ENCODE assay signal across 10 mouse cellular contexts in the genomic region with DNA sequence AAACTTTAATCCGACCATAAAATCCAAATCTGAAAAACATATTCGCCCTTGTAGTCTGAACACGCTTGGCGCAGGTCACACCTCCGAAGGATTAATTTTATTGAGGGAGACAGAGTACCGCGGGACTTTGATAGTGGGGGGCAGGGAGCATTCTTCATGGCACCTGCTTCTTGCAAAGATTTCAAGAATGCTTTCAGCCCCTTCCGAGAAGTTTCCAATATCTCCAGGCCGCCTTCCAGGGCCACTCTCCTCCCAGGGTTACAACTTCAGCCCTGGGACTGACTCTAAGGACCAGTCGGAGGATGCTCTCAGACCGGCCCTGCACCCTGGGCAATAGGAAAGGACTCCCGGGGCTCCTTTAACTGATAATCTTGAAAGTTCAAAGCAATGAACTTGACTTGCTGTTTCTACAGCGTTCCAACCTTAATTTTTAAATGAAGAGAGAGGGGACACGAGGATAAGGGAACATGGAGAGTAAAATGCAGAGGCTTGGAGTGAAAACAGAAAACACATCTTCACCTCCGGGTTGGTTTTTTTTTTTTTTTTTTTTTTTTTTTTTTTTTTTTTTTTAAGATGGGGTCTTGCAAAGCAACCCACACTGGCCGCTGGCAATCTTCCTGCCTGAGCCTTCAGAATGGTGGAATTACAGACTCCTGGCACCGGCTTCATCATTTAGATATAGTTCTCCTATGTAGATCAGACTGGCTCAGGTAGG. TPM values are rescaled to one million over a fixed set of nuclear protein-coding genes. Genes with fewer than 3 reads are reported as not detected.
A peak's percentile ranks its signal among the peaks of the same experiment; 100 is the strongest.
DNase-seq lines count a peak whose midpoint lies in the region; ATAC-seq and TF ChIP-seq lines count a peak whose summit lies in the region.
"Had no signal": no experiment of that assay in that cellular context is flagged by ENCODE, and none has a peak within 500 bp of the region (broad histone marks: within the 10 kb centered on the region; RNA-seq: fewer than 3 reads in every experiment).

No protein-coding gene starts in this region.

- no peaks in the 10 kb centered on the region for H3K9me3 ChIP-seq in heart, embryonic 14.5 days (ENCODE audit: control insufficient read depth, low read length)
- no peaks in the 10 kb centered on the region for H3K9me3 ChIP-seq in G1E (replicated peaks)
- no peaks in the 10 kb centered on the region for H3K9me3 ChIP-seq in hindbrain, embryonic 10.5 days
- H3K9me3 ChIP-seq in midbrain, embryonic 11.5 days (ENCODE audit: control insufficient read depth, low read length) = no peaks in the 10 kb centered on the region

- DNase-seq in heart, postnatal 10 days = no peak
- no peak for DNase-seq in G1E (ENCODE audit: low spot score)
- peak; percentile 18 for DNase-seq in hindbrain, embryonic 10.5 days (ENCODE audit: low spot score)
- DNase-seq in midbrain, embryonic 11.5 days (ENCODE audit: low spot score, missing footprints) = peak; percentile 85
- DNase-seq in right cerebral cortex, postnatal 10 days (ENCODE audit: low spot score in 2 of 2) = no peak
- DNase-seq in ovary, postnatal 10 days (ENCODE audit: low spot score) = no peak
- DNase-seq in spleen, adult 18-20 months = no peak
- DNase-seq: cerebellum, postnatal 25 days had no signal

- peak overlapping the region; percentile 45 to 49 for H3K4me3 ChIP-seq in heart, embryonic 14.5 days (ENCODE audit: control insufficient read depth in 1 of 2, insufficient read depth in 1 of 2, low read depth in 1 of 2, low read length in 2 of 2)
- peak overlapping the region; percentile 70 for H3K4me3 ChIP-seq in G1E (ENCODE audit: low read depth, low read length)
- H3K4me3 ChIP-seq in hindbrain, embryonic 10.5 days = peak overlapping the region; percentile 49
- H3K4me3 ChIP-seq in midbrain, embryonic 11.5 days (ENCODE audit: low read depth, low read length) = peak overlapping the region; percentile 35

- TF ChIP-seq CTCF in G1E (IDR thresholded peaks at IDR 0.05; ENCODE audit: low read depth, low read length) = no peak

- H3K27ac ChIP-seq in heart, embryonic 14.5 days (replicated peaks in 1 of 2; ENCODE audit: control insufficient read depth in 1 of 2, insufficient read depth in 1 of 2, low read depth in 2 of 2, low read length in 2 of 2) = no peak overlapping the region
- no peak overlapping the region for H3K27ac ChIP-seq in hindbrain, embryonic 10.5 days
- no peak overlapping the region for H3K27ac ChIP-seq in midbrain, embryonic 11.5 days (ENCODE audit: low read depth, low read length)

- H3K4me1 ChIP-seq in heart, embryonic 14.5 days (ENCODE audit: control insufficient read depth in 2 of 2, insufficient read depth in 2 of 2, low read length in 2 of 2) = peaks cover 0 to 4% of the 10 kb centered on the region in 2 experiments; a peak in 2 of 4 replicates
- peaks cover 12% of the 10 kb centered on the region for H3K4me1 ChIP-seq in G1E (ENCODE audit: insufficient read depth, low read depth, low read length)
- H3K4me1 ChIP-seq in hindbrain, embryonic 10.5 days (replicated peaks) = peaks cover 10% of the 10 kb centered on the region
- H3K4me1 ChIP-seq in midbrain, embryonic 11.5 days (ENCODE audit: control insufficient read depth, insufficient read depth, low read length) = peaks cover 7% of the 10 kb centered on the region; the same call in 1 of the 2 replicates

- no peaks in the 10 kb centered on the region for H3K36me3 ChIP-seq in heart, embryonic 14.5 days (ENCODE audit: control insufficient read depth, insufficient read depth, low read length)
- H3K36me3 ChIP-seq in G1E (replicated peaks) = no peaks in the 10 kb centered on the region
- H3K36me3 ChIP-seq in hindbrain, embryonic 10.5 days = no peaks in the 10 kb centered on the region
- H3K36me3 ChIP-seq in midbrain, embryonic 11.5 days (ENCODE audit: control insufficient read depth, insufficient read depth, low read length) = no peaks in the 10 kb centered on the region

- no peak for ATAC-seq in heart, embryonic 14.5 days (ENCODE audit: insufficient number of reproducible peaks, insufficient read depth, low FRiP score, low read depth)
- no peak for ATAC-seq in G1E (ENCODE audit: extremely low read depth, insufficient number of reproducible peaks, low FRiP score, poor library complexity, severe bottlenecking)
- ATAC-seq in midbrain, embryonic 11.5 days (ENCODE audit: low FRiP score) = no peak

- 3% methylated on average over 17 of the region's 17 CpGs for WGBS in heart, embryonic 14.5 days
- WGBS in hindbrain, embryonic 10.5 days = 3% methylated on average over 17 of the region's 17 CpGs
- WGBS in midbrain, embryonic 11.5 days = 2% methylated on average over 17 of the region's 17 CpGs

- peak overlapping the region; percentile 32 for H3K9ac ChIP-seq in heart, embryonic 14.5 days (ENCODE audit: low read length)
- H3K9ac ChIP-seq in midbrain, embryonic 11.5 days (ENCODE audit: low read length) = no peak overlapping the region

- H3K4me2 ChIP-seq in heart, embryonic 14.5 days (ENCODE audit: low read length) = peak overlapping the region; percentile 71
- H3K4me2 ChIP-seq in midbrain, embryonic 11.5 days = peak overlapping the region; percentile 51

- intact Hi-C loops in heart, postnatal 10 days (cut with DNase I) = no loop called here

- H3K27me3 ChIP-seq in heart, embryonic 14.5 days (ENCODE audit: control insufficient read depth, insufficient read depth, low read length) = peaks cover 78% of the 10 kb centered on the region
- peaks cover 56% of the 10 kb centered on the region for H3K27me3 ChIP-seq in G1E (ENCODE audit: insufficient read depth, low read length)
- peaks cover 85% of the 10 kb centered on the region for H3K27me3 ChIP-seq in hindbrain, embryonic 10.5 days (ENCODE audit: insufficient read depth, poor library complexity, severe bottlenecking)
- H3K27me3 ChIP-seq in midbrain, embryonic 11.5 days (ENCODE audit: control insufficient read depth, insufficient read depth, low read length) = peaks cover 71% of the 10 kb centered on the region

RNA-seq across cellular contexts. Expression of gene Mnx1, which starts 9.8 kb away (rescaled TPM):
- polyA plus RNA-seq in heart, embryonic 14.5 days (2014; fragmentation: Nextera tagmentation; extraction: Ambion mirVana) = not detected in 2 replicates
- not detected for total RNA-seq in heart, postnatal 10 days (2021)
- total RNA-seq in G1E (2014; fragmentation: Nextera tagmentation) (not detected in 2 replicates), G1E (2017) (0.06 TPM in 1 of 2 replicates, not detected in the other)
- not detected in 2 replicates for polyA plus RNA-seq in G1E (2012)
- 0.06 and 0.16 TPM in 2 replicates for polyA plus RNA-seq in hindbrain, embryonic 10.5 days (2016; fragmentation: Nextera tagmentation; extraction: Ambion mirVana)
- polyA plus RNA-seq in midbrain, embryonic 11.5 days (2014; fragmentation: Nextera tagmentation; extraction: Ambion mirVana) = not detected in 2 replicates
- total RNA-seq: left cerebral cortex, postnatal 10 days had no signal

RNA-seq across cellular contexts. Expression of gene Nom1, which starts 34.0 kb away (rescaled TPM):
- polyA plus RNA-seq in heart, embryonic 14.5 days (2014; fragmentation: Nextera tagmentation; extraction: Ambion mirVana) = 11.4 and 13.1 TPM in 2 replicates
- 10 to 100 TPM; 14.2 to 15.4 TPM for total RNA-seq in heart, postnatal 10 days (2021)
- total RNA-seq in G1E (2014; fragmentation: Nextera tagmentation) (26.2 and 26.6 TPM in 2 replicates), G1E (2017) (22.0 and 26.3 TPM in 2 replicates)
- polyA plus RNA-seq in G1E (2012) = 12.1 and 14.9 TPM in 2 replicates
- polyA plus RNA-seq in hindbrain, embryonic 10.5 days (2016; fragmentation: Nextera tagmentation; extraction: Ambion mirVana) = 22.4 and 32.8 TPM in 2 replicates
- polyA plus RNA-seq in midbrain, embryonic 11.5 days (2014; fragmentation: Nextera tagmentation; extraction: Ambion mirVana) = 26.4 and 32.1 TPM in 2 replicates

Comparison
In these comparisons a context has a peak if more than half of its experiments do, and no peak if none do; other contexts are left out.
1. DNase-seq: peak in hindbrain, embryonic 10.5 days (single experiment) and midbrain, embryonic 11.5 days (single experiment); none in heart, postnatal 10 days (0 of 2), G1E (single experiment), right cerebral cortex, postnatal 10 days (0 of 2), ovary, postnatal 10 days (single experiment) and spleen, adult 18-20 months (0 of 2).
2. Peak in every context shown above with its lines, with median percentiles within 50 percentile points of each other: H3K4me3 ChIP-seq.